Mouse (Mus musculus) ES-E14 (cell line): ENCODE data around the gene Wdr24. TPM values are rescaled to one million over a fixed set of nuclear protein-coding genes. Genes with fewer than 3 reads are reported as not detected.
"Not testable (repeated sequence)": the region's sequence is repeated elsewhere in the genome, so short reads cannot be mapped to it uniquely, and the experiment has no call there.

Source experiments
- DNase-seq: peaks from one replicate; pipeline ENCODE4 v3.0.0-alpha.2; 2013; ENCODE audit warnings: low read depth, low spot score
- H3K27ac ChIP-seq: 2 replicates; pipeline ENCODE4 v1.5.1; 2012; ENCODE audit warnings: low read depth, mild to moderate bottlenecking, low read length, moderate library complexity, mixed read lengths; ENCODE audit not compliant: poor library complexity, insufficient read depth, severe bottlenecking
- H3K36me3 ChIP-seq: 2 replicates; pipeline ENCODE4 v1.6.1; 2012; ENCODE audit warnings: mild to moderate bottlenecking, low read length, moderate library complexity, mixed read lengths; ENCODE audit not compliant: control insufficient read depth, poor library complexity, insufficient read depth, severe bottlenecking
- H3K4me1 ChIP-seq, 2 experiments: fragments of 150-350 bp in 1 of 2; sonication (generic) in 1 of 2; 2 replicates each; pipeline ENCODE4 v1.6.1; 2012; ENCODE audit warnings: low read length in 2 of 2, mild to moderate bottlenecking in 1 of 2, mixed read lengths in 1 of 2; ENCODE audit not compliant: control insufficient read depth in 2 of 2, insufficient read depth in 2 of 2, poor library complexity in 1 of 2
- H3K4me3 ChIP-seq, 2 experiments: fragments of 150-350 bp in 1 of 2; sonication (generic) in 1 of 2; 2 replicates each; pipeline ENCODE4 v1.5.1; 2012; ENCODE audit warnings: low read length in 2 of 2, low read depth in 1 of 2, mild to moderate bottlenecking in 1 of 2, mixed read lengths in 1 of 2; ENCODE audit not compliant: insufficient read depth in 1 of 2, poor library complexity in 1 of 2, severe bottlenecking in 1 of 2
- H3K9ac ChIP-seq: 2 replicates; pipeline ENCODE4 v1.6.1; 2012; ENCODE audit warnings: low read depth, mild to moderate bottlenecking, low read length, mixed read lengths; ENCODE audit not compliant: poor library complexity, insufficient read depth, severe bottlenecking
- H3K9me3 ChIP-seq: fragments of 150-350 bp; sonication (generic); 2 replicates; pipeline ENCODE4 v1.6.1; 2012; ENCODE audit warnings: low read depth, mild to moderate bottlenecking, low read length; ENCODE audit not compliant: control insufficient read depth, insufficient read depth
- CHD2 ChIP-seq: IDR thresholded peaks from 2 replicates; pipeline ENCODE4 v1.6.1; 2014; ENCODE audit warnings: mild to moderate bottlenecking, low read depth, low read length, inconsistent platforms
- HCFC1 ChIP-seq: IDR thresholded peaks from 2 replicates; pipeline ENCODE4 v1.6.1; 2012; ENCODE audit warnings: low read length, inconsistent platforms, borderline replicate concordance; ENCODE audit not compliant: insufficient read depth
- MAFK ChIP-seq: IDR thresholded peaks from 2 replicates; pipeline ENCODE4 v1.6.1; 2014; ENCODE audit warnings: mild to moderate bottlenecking, low read depth, low read length, inconsistent platforms; ENCODE audit not compliant: insufficient read depth
- ZC3H11A ChIP-seq: IDR thresholded peaks from 2 replicates; pipeline ENCODE4 v1.6.1; 2012; ENCODE audit warnings: low read depth, mild to moderate bottlenecking, inconsistent platforms, low read length, borderline replicate concordance
- ZNF384 ChIP-seq: IDR thresholded peaks from 2 replicates; pipeline ENCODE4 v1.6.1; 2012; ENCODE audit warnings: low read depth, low read length, inconsistent platforms
- in situ Hi-C, 2 experiments: fragments of 600-800 bp; cut with MboI; formaldehyde crosslinking; loops; one replicate each; pipeline ENCODE4 v1.15.1; 2025; ENCODE audit warnings: low sequenced_read_pairs in 2 of 2, inconsistent platforms in 1 of 2; ENCODE audit not compliant: unreplicated experiment in 2 of 2
- total RNA-seq: library from RNA; depleted of rRNA; stranded (reverse); fragments of 300-350 nt; gene quantifications from 2 replicates; pipeline ENCODE4 v1.2.3, GENCODE M21; 2012

Gene Wdr24
- total RNA-seq, 1 experiment: 28.6 TPM

DNA sequence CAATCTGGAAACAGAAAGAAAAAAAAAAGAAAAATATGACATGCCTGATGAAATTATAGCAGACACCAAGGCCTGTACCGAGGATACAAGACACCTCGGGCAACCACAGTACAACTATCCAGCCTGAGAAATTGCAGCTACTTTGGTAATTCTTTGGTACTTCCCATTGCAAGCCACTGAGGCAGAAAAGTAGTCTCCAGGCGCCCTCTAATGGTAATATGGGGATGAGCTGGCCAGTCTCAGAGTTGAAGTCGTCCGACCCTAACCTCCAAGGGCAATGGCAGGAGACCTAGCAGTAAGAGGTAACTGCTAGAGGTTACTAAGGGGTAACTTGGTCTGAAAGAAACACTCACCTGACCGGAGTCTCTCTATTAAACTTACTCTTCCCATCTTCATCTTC, 22.4 kb upstream of the Wdr24 start:
- no peak overlapping the region for H3K9ac ChIP-seq
- H3K27ac ChIP-seq: no peak overlapping the region
- no peaks in the 10 kb centered on the region for H3K36me3 ChIP-seq
- H3K4me1 ChIP-seq: peaks cover 3% of the 10 kb centered on the region in 2 experiments; a peak in 2 of 4 replicates
- no peaks in the 10 kb centered on the region for H3K9me3 ChIP-seq
- no peak overlapping the region for H3K4me3 ChIP-seq
- no peak for DNase-seq
- TF ChIP-seq ZNF384 (no peak), MAFK (no peak), ZC3H11A (peak; percentile 97)
- in situ Hi-C loops: no loop called here

DNA sequence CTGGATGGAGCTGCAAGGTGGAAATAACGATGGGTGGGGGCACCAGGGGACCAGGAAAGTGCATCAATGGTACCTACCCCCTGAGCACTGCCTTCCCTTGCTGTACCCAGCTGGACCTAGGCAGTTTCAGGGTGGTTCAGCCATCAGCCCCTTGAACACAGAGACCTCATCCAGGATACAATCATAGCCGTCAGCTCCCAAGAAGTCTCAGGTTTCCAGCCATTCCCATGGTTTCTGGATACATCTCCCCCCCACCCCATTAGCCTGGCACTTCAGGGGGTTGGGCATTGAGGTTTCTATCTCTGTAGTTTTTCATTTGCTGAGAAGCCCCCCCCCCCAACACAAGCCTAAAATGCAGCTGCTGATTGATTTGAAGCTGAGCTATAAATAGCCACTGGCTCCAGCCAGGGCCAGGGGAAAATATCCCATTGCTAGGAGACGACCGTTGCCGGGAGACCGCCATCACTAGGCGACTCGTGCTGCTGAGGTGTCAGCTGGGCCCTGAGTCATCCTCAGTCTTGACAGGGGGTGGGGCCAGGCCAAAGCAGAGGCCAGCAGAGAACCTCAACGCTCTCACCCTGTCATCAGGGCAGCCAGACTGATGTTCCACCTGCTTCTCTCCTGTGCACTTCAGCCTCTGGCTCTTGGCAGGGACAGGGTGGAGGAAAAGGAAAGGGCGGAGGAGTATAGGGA, 20.5 kb upstream of the Wdr24 start:
- H3K4me3 ChIP-seq: no peak overlapping the region
- no peak overlapping the region for H3K9ac ChIP-seq

DNA sequence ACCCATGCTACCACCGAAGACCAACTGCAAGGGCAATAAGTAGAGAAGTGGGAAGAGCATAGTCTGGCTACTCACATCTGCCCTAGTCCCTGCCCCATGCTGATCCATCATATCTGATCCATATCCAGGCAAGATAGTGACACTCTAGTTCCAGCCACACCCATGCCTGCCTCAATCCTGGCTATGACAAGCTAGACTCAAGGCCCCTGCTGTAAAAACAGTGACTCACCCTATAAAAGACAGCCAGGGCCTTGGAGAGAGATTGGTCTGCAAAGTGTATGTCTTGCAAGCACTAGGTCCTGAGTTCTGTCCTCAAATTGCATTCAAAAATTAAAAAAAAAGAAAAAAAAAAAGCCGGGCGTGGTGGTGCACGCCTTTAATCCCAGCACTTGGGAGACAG, 16.9 kb upstream of the Wdr24 start:
- Histone ChIP-seq H3K9ac (no peak overlapping the region), H3K4me1 (peaks cover 0 to 8% of the 10 kb centered on the region in 2 experiments; a peak in 2 of 4 replicates), H3K27ac (no peak overlapping the region), H3K4me3 (no peak overlapping the region), H3K9me3 (no peaks in the 10 kb centered on the region), H3K36me3 (no peaks in the 10 kb centered on the region)
- no peak for TF ChIP-seq ZNF384
- TF ChIP-seq HCFC1: no peak
- TF ChIP-seq CHD2: no peak
- no peak for TF ChIP-seq MAFK
- TF ChIP-seq ZC3H11A: no peak
- DNase-seq: no peak
- in situ Hi-C loops: no loop called here

More for the DNA sequence above, 20.5 kb upstream of the Wdr24 start:
- Histone ChIP-seq H3K27ac (no peak overlapping the region), H3K4me1 (peaks cover 0 to 3% of the 10 kb centered on the region in 2 experiments; a peak in 1 of 4 replicates), H3K36me3 (no peaks in the 10 kb centered on the region), H3K9me3 (no peaks in the 10 kb centered on the region)
- DNase-seq: no peak
- in situ Hi-C loops: no loop called here
- no peak for TF ChIP-seq ZNF384
- no peak for TF ChIP-seq CHD2
- TF ChIP-seq HCFC1: no peak
- no peak for TF ChIP-seq MAFK
- TF ChIP-seq ZC3H11A: no peak

GRCm38 (mm10) chr17:25807452-25807851, 16.0 kb upstream of the Wdr24 start:
- H3K36me3 ChIP-seq, DNase-seq, H3K9ac ChIP-seq, H3K4me1 ChIP-seq, H3K27ac ChIP-seq, H3K9me3 ChIP-seq, in situ Hi-C loops, H3K4me3 ChIP-seq: not testable (repeated sequence)

- Histone ChIP-seq H3K27ac (no peak overlapping the region), H3K9ac (no peak overlapping the region), H3K4me3 (peak overlapping the region; percentile 68 to 76; a peak in 2 of 4 replicates), H3K36me3 (no peaks in the 10 kb centered on the region), H3K4me1 (peaks cover 0 to 8% of the 10 kb centered on the region in 2 experiments; a peak in 2 of 4 replicates), H3K9me3 (no peaks in the 10 kb centered on the region)
- TF ChIP-seq CHD2 (no peak), ZNF384 (no peak), HCFC1 (no peak), MAFK (no peak), ZC3H11A (no peak)
- DNase-seq: no peak
- in situ Hi-C loops: no loop called here
Measured at GRCm38 (mm10) chr17:25808028-25808427, 15.4 kb upstream of the Wdr24 start.
